Mouse (Mus musculus): Measurements from ENCODE around the gene Cluap1.

GRCm38 (mm10) chr16:3929151-3929550, 20.6 kb downstream of the Cluap1 start:
- TF ChIP-seq CTCF (IDR thresholded peaks at IDR 0.05; ENCODE audit: borderline replicate concordance, insufficient read depth, low read length) (no peak), POLR2A (IDR thresholded peaks at IDR 0.05; ENCODE audit: low read depth, low read length) (no peak)
